Mouse (Mus musculus) MEL (cell line): ENCODE measurements at regions not wholly inside any gene's neighbourhood (a gene's known extent, or its start where the extent isn't known, plus 50 kb on each side); places are given as distances from the start of the nearest gene placed in this dataset.

ENCODE experiments used
- CTCF ChIP-seq, 3 experiments: IDR thresholded peaks in 2 of 3; conservative IDR thresholded peaks in 1 of 3; 2 replicates each; pipeline ENCODE4 v1.5.1; 2011 to 2012; ENCODE audit warnings: low read length in 3 of 3, low read depth in 2 of 3, mild to moderate bottlenecking in 2 of 3, improper control_type of control experiment in 1 of 3, inconsistent platforms in 1 of 3, mixed read lengths in 1 of 3, moderate library complexity in 1 of 3; ENCODE audit not compliant: control insufficient read depth in 1 of 3, insufficient read depth in 1 of 3, poor library complexity in 1 of 3, severe bottlenecking in 1 of 3
- E2F4 ChIP-seq: IDR thresholded peaks from 2 replicates; pipeline ENCODE4 v1.6.1; 2011; ENCODE audit warnings: low read depth, low read length, improper control_type of control experiment, borderline replicate concordance
- ELF1 ChIP-seq: IDR thresholded peaks from 2 replicates; pipeline ENCODE4 v1.6.1; 2014; ENCODE audit warnings: low read depth, mild to moderate bottlenecking, inconsistent platforms, low read length, improper control_type of control experiment, moderate library complexity
- JUND ChIP-seq: IDR thresholded peaks from 2 replicates; pipeline ENCODE4 v1.6.1; 2011; ENCODE audit warnings: low read depth, mild to moderate bottlenecking, improper control_type of control experiment, low read length
- POLR2A ChIP-seq, 2 experiments: IDR thresholded peaks; 2 replicates each; pipeline ENCODE4 v1.6.1; 2011 to 2012; ENCODE audit warnings: low read length in 2 of 2, mild to moderate bottlenecking in 2 of 2, control low read depth in 1 of 2, improper control_type of control experiment in 1 of 2, low read depth in 1 of 2, moderate library complexity in 1 of 2; ENCODE audit not compliant: control insufficient read depth in 1 of 2, insufficient read depth in 1 of 2, poor library complexity in 1 of 2
- POLR2AphosphoS2 ChIP-seq: IDR thresholded peaks from 2 replicates; pipeline ENCODE4 v1.6.1; 2011; ENCODE audit warnings: low read length, improper control_type of control experiment
- POLR2AphosphoS5 ChIP-seq: IDR thresholded peaks from 2 replicates; pipeline ENCODE4 v1.6.1; 2012; ENCODE audit warnings: low read depth, borderline replicate concordance, mild to moderate bottlenecking, inconsistent platforms, low read length, moderate library complexity, mixed read lengths
- RCOR1 ChIP-seq: IDR thresholded peaks from 2 replicates; pipeline ENCODE4 v1.6.1; 2012; ENCODE audit warnings: low read depth, mild to moderate bottlenecking, inconsistent platforms, low read length, improper control_type of control experiment
- TAL1 ChIP-seq: IDR thresholded peaks from 2 replicates; pipeline ENCODE4 v1.6.1; 2012; ENCODE audit warnings: mild to moderate bottlenecking, inconsistent platforms, low read length, moderate library complexity, mixed read lengths
- UBTF ChIP-seq: IDR thresholded peaks from 2 replicates; pipeline ENCODE4 v1.6.1; 2012; ENCODE audit warnings: low read depth, mild to moderate bottlenecking, inconsistent platforms, low read length, improper control_type of control experiment, moderate library complexity, borderline replicate concordance; ENCODE audit not compliant: insufficient read depth
- ZKSCAN1 ChIP-seq: IDR thresholded peaks from 2 replicates; pipeline ENCODE4 v1.6.1; 2012; ENCODE audit warnings: low read depth, mild to moderate bottlenecking, inconsistent platforms, low read length, improper control_type of control experiment, moderate library complexity
- ZMIZ1 ChIP-seq: IDR thresholded peaks from 2 replicates; pipeline ENCODE4 v1.6.1; 2012; ENCODE audit warnings: low read depth, mild to moderate bottlenecking, inconsistent platforms, low read length, improper control_type of control experiment, moderate library complexity
- ZNF384 ChIP-seq: IDR thresholded peaks from 2 replicates; pipeline ENCODE4 v1.6.1; 2012; ENCODE audit warnings: low read depth, mild to moderate bottlenecking, inconsistent platforms, low read length, improper control_type of control experiment

GRCm38 (mm10) chr2:10919955-10920354 is 252.0 kb upstream of the Prkcq start:
- no peak for TF ChIP-seq ELF1
- no peak for TF ChIP-seq POLR2A (IDR thresholded peaks at IDR 0.05; ENCODE audit: control insufficient read depth in 1 of 2, insufficient read depth in 1 of 2, low read depth in 1 of 2, low read length in 2 of 2, poor library complexity in 1 of 2)
- no peak for TF ChIP-seq JUND
- no peak for TF ChIP-seq ZKSCAN1
- no peak for TF ChIP-seq ZMIZ1
- no peak for TF ChIP-seq CTCF (IDR thresholded peaks at IDR 0.05 in 2 of 3, conservative IDR thresholded peaks at IDR 0.05 in 1 of 3; ENCODE audit: control insufficient read depth in 1 of 3, insufficient read depth in 1 of 3, low read depth in 2 of 3, low read length in 3 of 3, poor library complexity in 1 of 3, severe bottlenecking in 1 of 3)
- no peak for TF ChIP-seq POLR2AphosphoS5
- no peak for TF ChIP-seq ZNF384
- no peak for TF ChIP-seq E2F4
- no peak for TF ChIP-seq RCOR1
- no peak for TF ChIP-seq POLR2AphosphoS2
- TF ChIP-seq TAL1, result no peak
- no peak for TF ChIP-seq UBTF
